Mouse (Mus musculus): ENCODE results near the gene Cep95. TPM values are rescaled to one million over a fixed set of nuclear protein-coding genes. Genes with fewer than 3 reads are reported as not detected.
"Not testable (repeated sequence)": the region's sequence is repeated elsewhere in the genome, so short reads cannot be mapped to it uniquely, and the experiment has no call there.

Cep95 gene
- polyA plus RNA-seq, 1 experiment from 2014 or later = 23.0 TPM

- no peaks in the 10 kb centered on the region for H3K27me3 ChIP-seq (ENCODE audit: control insufficient read depth, insufficient read depth, low read length)
- H3K4me3 ChIP-seq (ENCODE audit: low read depth, low read length) = peak overlapping the region; percentile 97
- peak; percentile 92 for DNase-seq (ENCODE audit: low spot score)
- ATAC-seq (replicated peaks; ENCODE audit: low FRiP score) = peak; percentile 8; the same call in 1 of the 2 replicates
- H3K36me3 ChIP-seq (ENCODE audit: control insufficient read depth, insufficient read depth, low read length) = peaks cover 24% of the 10 kb centered on the region
- under 1% methylated on average over 65 of the region's 65 CpGs for WGBS
- H3K9me3 ChIP-seq (ENCODE audit: control insufficient read depth, low read length) = no peaks in the 10 kb centered on the region
- H3K27ac ChIP-seq (ENCODE audit: low read depth, low read length) = peak overlapping the region; percentile 98
- H3K4me2 ChIP-seq (ENCODE audit: low read depth, low read length, severe bottlenecking) = peak overlapping the region; percentile 60
- no peaks in the 10 kb centered on the region for H3K4me1 ChIP-seq (replicated peaks; ENCODE audit: control insufficient read depth, insufficient read depth, low read length)
- peak overlapping the region; percentile 100 for H3K9ac ChIP-seq (ENCODE audit: low read length)
These were observed 1.7 kb upstream of the Cep95 start for GRCm38 (mm10) chr11:106787131-106788025.

GRCm38 (mm10) chr11:106788026-106788774, 852 bp upstream of the Cep95 start:
- under 1% methylated on average over 69 of the region's 79 CpGs for WGBS
- Histone ChIP-seq H3K27ac (ENCODE audit: low read depth, low read length) (peak overlapping the region; percentile 98), H3K36me3 (ENCODE audit: control insufficient read depth, insufficient read depth, low read length) (peaks cover 20% of the 10 kb centered on the region)

GRCm38 (mm10) chr11:106789649-106790048, 597 bp downstream of the Cep95 start:
- H3K9ac ChIP-seq (ENCODE audit: low read length) = peak overlapping the region; percentile 100
- no peaks in the 10 kb centered on the region for H3K4me1 ChIP-seq (replicated peaks; ENCODE audit: control insufficient read depth, insufficient read depth, low read length)
- no peaks in the 10 kb centered on the region for H3K27me3 ChIP-seq (ENCODE audit: control insufficient read depth, insufficient read depth, low read length)
- 1% methylated on average over 6 of the region's 6 CpGs for whole genome bisulfite sequencing
- H3K9me3 ChIP-seq (ENCODE audit: control insufficient read depth, low read length) = no peaks in the 10 kb centered on the region
- ATAC-seq (replicated peaks; ENCODE audit: low FRiP score) (no peak), DNase-seq (ENCODE audit: low spot score) (no peak)
- H3K4me2 ChIP-seq (ENCODE audit: low read depth, low read length, severe bottlenecking) = peak overlapping the region; percentile 82
- H3K27ac ChIP-seq (ENCODE audit: low read depth, low read length) = peak overlapping the region; percentile 98
- peaks cover 10% of the 10 kb centered on the region; the same call in 1 of the 2 replicates for H3K36me3 ChIP-seq (ENCODE audit: control insufficient read depth, insufficient read depth, low read length)
- H3K4me3 ChIP-seq (ENCODE audit: low read depth, low read length) = peak overlapping the region; percentile 97

More at GRCm38 (mm10) chr11:106788026-106788774, 852 bp upstream of the Cep95 start:
- peak overlapping the region; percentile 100 for H3K9ac ChIP-seq (ENCODE audit: low read length)
- H3K4me1 ChIP-seq (replicated peaks; ENCODE audit: control insufficient read depth, insufficient read depth, low read length) = no peaks in the 10 kb centered on the region
- ATAC-seq (replicated peaks; ENCODE audit: low FRiP score) (peak; percentile 81), DNase-seq (ENCODE audit: low spot score) (peak; percentile 100)
- no peaks in the 10 kb centered on the region for H3K9me3 ChIP-seq (ENCODE audit: control insufficient read depth, low read length)
- peak overlapping the region; percentile 97 for H3K4me3 ChIP-seq (ENCODE audit: low read depth, low read length)
- H3K27me3 ChIP-seq (ENCODE audit: control insufficient read depth, insufficient read depth, low read length) = no peaks in the 10 kb centered on the region
- H3K4me2 ChIP-seq (ENCODE audit: low read depth, low read length, severe bottlenecking) = peak overlapping the region; percentile 82

DNA sequence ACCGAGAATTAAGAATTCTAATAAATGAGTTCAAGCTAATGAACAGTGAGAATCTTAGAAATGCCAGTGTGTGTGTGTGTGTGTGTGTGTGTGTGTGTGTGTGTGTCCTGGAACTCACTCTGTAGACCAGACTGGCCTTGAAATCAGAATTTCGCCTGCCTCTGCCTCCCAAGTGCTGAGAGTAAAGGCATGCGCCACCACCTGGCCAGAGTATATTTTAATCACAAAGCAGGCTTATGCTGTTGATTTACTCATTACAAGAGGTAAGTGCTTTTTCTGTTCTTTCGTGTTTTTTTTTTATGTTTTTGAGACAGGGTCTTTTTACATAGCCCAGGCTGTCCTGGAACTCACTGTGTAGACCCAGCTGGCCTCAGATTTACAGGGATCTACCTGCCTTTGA, 4.8 kb downstream of the Cep95 start:
- H3K36me3 ChIP-seq (ENCODE audit: control insufficient read depth, insufficient read depth, low read length) = peaks cover 10% of the 10 kb centered on the region
- no peak overlapping the region for H3K27ac ChIP-seq (ENCODE audit: low read depth, low read length)
- no peak overlapping the region for H3K9ac ChIP-seq (ENCODE audit: low read length)
- ATAC-seq (replicated peaks; ENCODE audit: low FRiP score) (no peak), DNase-seq (ENCODE audit: low spot score) (no peak)
- no peaks in the 10 kb centered on the region for H3K27me3 ChIP-seq (ENCODE audit: control insufficient read depth, insufficient read depth, low read length)
- WGBS = 73% methylated on average over 4 of the region's 4 CpGs
- H3K4me2 ChIP-seq (ENCODE audit: low read depth, low read length, severe bottlenecking) = no peak overlapping the region
- H3K4me1 ChIP-seq (replicated peaks; ENCODE audit: control insufficient read depth, insufficient read depth, low read length) = no peaks in the 10 kb centered on the region
- peaks cover 5% of the 10 kb centered on the region; the same call in 1 of the 2 replicates for H3K9me3 ChIP-seq (ENCODE audit: control insufficient read depth, low read length)
- H3K4me3 ChIP-seq (ENCODE audit: low read depth, low read length) = no peak overlapping the region

DNA sequence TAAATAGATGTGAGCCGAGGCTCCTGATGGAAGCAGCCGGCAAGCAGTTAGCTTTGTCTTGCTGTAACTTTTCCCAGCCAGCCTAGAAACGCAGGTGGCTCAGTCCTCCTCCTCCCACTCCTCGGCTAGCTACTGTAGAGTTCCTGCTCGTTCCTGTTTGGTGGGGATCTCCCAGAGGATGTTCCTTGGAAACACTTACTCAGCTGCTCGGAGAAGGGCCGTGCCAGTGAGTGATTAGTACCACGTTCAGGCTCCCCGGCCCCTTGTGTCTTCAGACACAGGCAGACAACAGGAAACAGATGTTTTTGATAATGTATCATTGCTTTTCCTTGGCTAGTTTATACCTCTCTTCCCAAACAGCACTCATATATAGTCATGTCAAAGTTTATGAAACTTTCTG, 6.6 kb downstream of the Cep95 start:
- Histone ChIP-seq H3K27ac (ENCODE audit: low read depth, low read length) (no peak overlapping the region), H3K4me1 (replicated peaks; ENCODE audit: control insufficient read depth, insufficient read depth, low read length) (no peaks in the 10 kb centered on the region), H3K27me3 (ENCODE audit: control insufficient read depth, insufficient read depth, low read length) (no peaks in the 10 kb centered on the region), H3K4me2 (ENCODE audit: low read depth, low read length, severe bottlenecking) (no peak overlapping the region), H3K4me3 (ENCODE audit: low read depth, low read length) (no peak overlapping the region), H3K9ac (ENCODE audit: low read length) (no peak overlapping the region), H3K36me3 (ENCODE audit: control insufficient read depth, insufficient read depth, low read length) (peaks cover 10% of the 10 kb centered on the region), H3K9me3 (ENCODE audit: control insufficient read depth, low read length) (peaks cover 5% of the 10 kb centered on the region; the same call in 1 of the 2 replicates)
- ATAC-seq (replicated peaks; ENCODE audit: low FRiP score) (no peak), DNase-seq (ENCODE audit: low spot score) (no peak)
- 78% methylated on average over 9 of the region's 9 CpGs for WGBS

- 87% methylated on average over 10 of the region's 10 CpGs for WGBS
These were observed 13.1 kb downstream of the Cep95 start for GRCm38 (mm10) chr11:106802069-106802627.

DNA sequence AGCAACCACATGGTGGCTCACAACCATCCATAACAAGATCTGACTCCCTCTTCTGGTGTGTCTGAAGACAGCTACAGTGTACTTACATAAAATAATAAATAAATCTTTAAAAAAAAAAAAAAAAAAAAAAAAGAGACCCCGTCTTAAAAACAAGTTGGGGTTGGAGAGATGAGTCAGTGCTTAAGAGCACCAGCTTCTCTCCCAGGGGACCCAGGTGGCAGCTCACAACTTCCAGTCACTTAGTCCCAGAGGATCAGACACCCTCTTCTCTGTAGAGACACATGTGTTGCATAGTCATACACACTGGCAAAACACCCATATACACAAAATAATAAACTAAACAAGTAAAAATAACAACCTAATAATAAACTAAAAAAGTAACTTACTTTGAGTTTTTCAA, 18.4 kb downstream of the Cep95 start:
- not testable (repeated sequence) for H3K4me3 ChIP-seq (ENCODE audit: low read depth, low read length); DNase-seq (ENCODE audit: low spot score); H3K9ac ChIP-seq (ENCODE audit: low read length); H3K36me3 ChIP-seq (ENCODE audit: control insufficient read depth, insufficient read depth, low read length); ATAC-seq (replicated peaks; ENCODE audit: low FRiP score); H3K4me1 ChIP-seq (replicated peaks; ENCODE audit: control insufficient read depth, insufficient read depth, low read length); H3K27ac ChIP-seq (ENCODE audit: low read depth, low read length); H3K4me2 ChIP-seq (ENCODE audit: low read depth, low read length, severe bottlenecking); H3K27me3 ChIP-seq (ENCODE audit: control insufficient read depth, insufficient read depth, low read length); H3K9me3 ChIP-seq (ENCODE audit: control insufficient read depth, low read length)
- 83% methylated on average over 1 of the region's 1 CpGs for WGBS

More at GRCm38 (mm10) chr11:106802069-106802627, 13.1 kb downstream of the Cep95 start:
- DNase-seq (ENCODE audit: low spot score) (no peak), ATAC-seq (replicated peaks; ENCODE audit: low FRiP score) (no peak)
- H3K36me3 ChIP-seq (ENCODE audit: control insufficient read depth, insufficient read depth, low read length) = peaks cover 7% of the 10 kb centered on the region
- no peaks in the 10 kb centered on the region for H3K4me1 ChIP-seq (replicated peaks; ENCODE audit: control insufficient read depth, insufficient read depth, low read length)
- H3K4me3 ChIP-seq (ENCODE audit: low read depth, low read length) = no peak overlapping the region
- H3K27me3 ChIP-seq (ENCODE audit: control insufficient read depth, insufficient read depth, low read length) = no peaks in the 10 kb centered on the region
- H3K9me3 ChIP-seq (ENCODE audit: control insufficient read depth, low read length) = peaks cover 5% of the 10 kb centered on the region; the same call in 1 of the 2 replicates
- H3K4me2 ChIP-seq (ENCODE audit: low read depth, low read length, severe bottlenecking) = no peak overlapping the region
- no peak overlapping the region for H3K9ac ChIP-seq (ENCODE audit: low read length)
- no peak overlapping the region for H3K27ac ChIP-seq (ENCODE audit: low read depth, low read length)

DNA sequence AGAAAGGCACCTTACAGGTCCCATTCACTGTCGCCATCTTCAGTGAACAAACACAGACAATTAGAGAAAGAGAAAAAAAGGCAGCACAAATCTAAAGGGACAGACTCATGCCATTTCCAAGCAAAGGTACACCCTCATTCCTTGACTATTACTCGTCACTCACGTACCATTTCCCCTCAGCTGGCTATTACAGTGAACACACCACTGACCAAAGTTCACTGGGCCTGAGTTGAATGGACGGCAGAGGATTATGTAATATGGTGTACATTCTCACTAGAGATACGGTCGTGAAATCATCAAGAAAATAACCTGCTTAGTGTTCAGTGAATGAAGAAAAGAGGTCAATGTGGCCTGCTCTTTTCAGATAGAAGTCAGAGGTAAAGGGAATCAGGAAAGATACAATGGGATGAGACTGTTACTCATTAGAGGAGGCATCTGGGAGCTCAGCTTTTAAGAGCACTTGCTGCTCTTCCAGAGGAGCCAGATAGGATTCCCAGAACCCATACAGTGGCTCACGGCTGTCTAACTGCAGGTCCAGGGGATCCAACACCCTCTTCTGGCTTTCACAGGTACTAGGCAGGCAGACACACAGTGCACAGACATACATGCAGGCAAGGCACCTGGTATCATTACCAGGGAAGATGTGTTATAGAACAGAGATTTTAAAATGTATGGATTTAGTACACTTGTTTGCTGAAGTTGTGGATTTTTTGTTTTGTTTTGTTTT, 23.5 kb downstream of the Cep95 start:
- Histone ChIP-seq H3K9ac (ENCODE audit: low read length) (no peak overlapping the region), H3K4me1 (replicated peaks; ENCODE audit: control insufficient read depth, insufficient read depth, low read length) (no peaks in the 10 kb centered on the region), H3K4me3 (ENCODE audit: low read depth, low read length) (no peak overlapping the region), H3K36me3 (ENCODE audit: control insufficient read depth, insufficient read depth, low read length) (peaks cover 3% of the 10 kb centered on the region; the same call in 1 of the 2 replicates), H3K27me3 (ENCODE audit: control insufficient read depth, insufficient read depth, low read length) (no peaks in the 10 kb centered on the region), H3K9me3 (ENCODE audit: control insufficient read depth, low read length) (no peaks in the 10 kb centered on the region), H3K27ac (ENCODE audit: low read depth, low read length) (no peak overlapping the region), H3K4me2 (ENCODE audit: low read depth, low read length, severe bottlenecking) (no peak overlapping the region)
- DNase-seq (ENCODE audit: low spot score) = no peak
- 92% methylated on average over 7 of the region's 7 CpGs for WGBS
- no peak for ATAC-seq (replicated peaks; ENCODE audit: low FRiP score)

Data from forebrain, embryonic 11.5 days (tissue).